Mouse (Mus musculus): ENCODE measurements around the gene BC030870.

- no peak for TF ChIP-seq CTCF (conservative IDR thresholded peaks at IDR 0.05; ENCODE audit: low read length)
- TF ChIP-seq POU5F1 (IDR thresholded peaks at IDR 0.05; ENCODE audit: borderline replicate concordance, low read length) = no peak
Measured at GRCm38 (mm10) chr8:65046565-65046964, 82.8 kb downstream of the BC030870 start.
